Mouse (Mus musculus): ENCODE measurements around the gene Olfr1367.

DNA sequence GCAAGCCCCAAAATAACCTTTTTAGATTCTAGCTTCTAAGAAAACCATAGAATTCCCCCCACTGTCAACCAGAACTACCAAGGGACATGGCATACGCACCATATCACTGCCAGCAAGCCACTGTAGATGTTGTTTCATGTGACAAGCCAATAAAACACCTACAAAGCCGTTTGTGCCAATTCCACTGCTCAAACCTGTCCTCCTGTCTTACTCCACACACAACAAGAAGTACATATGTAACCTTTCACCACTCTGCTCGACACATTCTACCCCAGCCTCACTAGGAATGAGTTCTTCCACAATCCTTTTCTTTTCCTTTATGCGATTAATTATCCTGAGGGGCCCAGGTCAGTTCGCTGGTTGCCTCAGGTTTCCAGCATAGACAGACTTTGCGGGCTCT lies 48.9 kb downstream of the Olfr1367 start:
- TF ChIP-seq GATA1 (IDR thresholded peaks at IDR 0.05; ENCODE audit: borderline replicate concordance, low read length) (no peak), FLI1 (IDR thresholded peaks at IDR 0.05; ENCODE audit: low read length) (no peak)
